Mouse (Mus musculus) heart, embryonic 10.5 days (tissue): ENCODE results near the gene Hist2h3b. TPM values are rescaled to one million over a fixed set of nuclear protein-coding genes. Genes with fewer than 3 reads are reported as not detected.
"Not testable (repeated sequence)": the region's sequence is repeated elsewhere in the genome, so short reads cannot be mapped to it uniquely, and the experiment has no call there.

ENCODE experiments used
- DNase-seq: peaks from one replicate; pipeline ENCODE4 v3.0.0-alpha.2; 2017; ENCODE audit warnings: low spot score
- H3K27ac ChIP-seq: fragments of 300-500 bp; sonication (generic); 2 replicates; pipeline ENCODE4 v1.5.1; 2016; ENCODE audit warnings: mild to moderate bottlenecking
- H3K27me3 ChIP-seq: fragments of 300-500 bp; sonication (generic); 2 replicates; pipeline ENCODE4 v1.6.1; 2016; ENCODE audit warnings: mild to moderate bottlenecking; ENCODE audit not compliant: poor library complexity, insufficient read depth, severe bottlenecking
- H3K36me3 ChIP-seq: fragments of 300-500 bp; sonication (generic); 2 replicates; pipeline ENCODE4 v1.6.1; 2016; ENCODE audit warnings: mild to moderate bottlenecking, moderate library complexity
- H3K4me1 ChIP-seq: fragments of 300-500 bp; sonication (generic); 2 replicates; pipeline ENCODE4 v1.6.1; 2016; ENCODE audit warnings: mild to moderate bottlenecking
- H3K4me3 ChIP-seq: fragments of 300-500 bp; sonication (generic); 2 replicates; pipeline ENCODE4 v1.5.1; 2016; ENCODE audit warnings: mild to moderate bottlenecking, moderate library complexity
- H3K9me3 ChIP-seq: fragments of 300-500 bp; sonication (generic); 2 replicates; pipeline ENCODE4 v1.6.1; 2016; ENCODE audit warnings: mild to moderate bottlenecking, moderate library complexity
- WGBS: fragments of 180-500 bp; shearing (Covaris S2); methylation state at CpG from one replicate; pipeline ENCODE4 v1.1.7; 2016; 5-methylcytosine and 5-hydroxymethylcytosine counted together
- polyA plus RNA-seq: library from polyadenylated mRNA; unstranded; fragments of >200 nt; fragmentation: Nextera tagmentation; extraction: Ambion mirVana; gene quantifications from 2 replicates; pipeline ENCODE4 v1.2.1, GENCODE M21; 2016

Gene Hist2h3b
- 17.8 and 25.8 TPM in 2 replicates for polyA plus RNA-seq

GRCm38 (mm10) chr3:96268051-96268775 lies at the start of gene Hist2h3b:
Hist2h3b (plus strand) TSS chr3:96268654.
- no peaks in the 10 kb centered on the region for H3K27me3 ChIP-seq
- 26% methylated on average over 30 of the region's 30 CpGs for WGBS
- peaks cover 23% of the 10 kb centered on the region for H3K4me1 ChIP-seq
- peak; percentile 92 for DNase-seq
- peak within 1 kb of the TSS; percentile 61 for H3K4me3 ChIP-seq
- H3K9me3 ChIP-seq, result no peaks in the 10 kb centered on the region
- peak within 1 kb of the TSS; percentile 91 for H3K27ac ChIP-seq
- no peaks in the 10 kb centered on the region for H3K36me3 ChIP-seq

- no peak for DNase-seq
- under 1% methylated on average over 12 of the region's 12 CpGs for WGBS
Observed at GRCm38 (mm10) chr3:96219191-96219641, 49.2 kb upstream of the Hist2h3b start.

GRCm38 (mm10) chr3:96219661-96220130 lies 48.8 kb upstream of the Hist2h3b start, which contains the start of the genes Bola1 and Hist2h2ab:
Bola1 (minus strand) TSS chr3:96219709.
Hist2h2ab (plus strand) TSS chr3:96219865.
- Histone ChIP-seq H3K4me3 (peak within 1 kb of the TSS; percentile 71), H3K27me3 (no peaks in the 10 kb centered on the region), H3K27ac (peak within 1 kb of the TSS; percentile 94), H3K4me1 (peaks cover 25% of the 10 kb centered on the region), H3K36me3 (no peaks in the 10 kb centered on the region), H3K9me3 (no peaks in the 10 kb centered on the region)
- peak; percentile 87 for DNase-seq
- WGBS, result 0% methylated on average over 37 of the region's 37 CpGs

More at GRCm38 (mm10) chr3:96219191-96219641, 49.2 kb upstream of the Hist2h3b start:
- Histone ChIP-seq H3K27me3 (no peaks in the 10 kb centered on the region), H3K9me3 (no peaks in the 10 kb centered on the region), H3K27ac (peak overlapping the region; percentile 94), H3K4me1 (peaks cover 23% of the 10 kb centered on the region), H3K36me3 (no peaks in the 10 kb centered on the region), H3K4me3 (peak overlapping the region; percentile 71)

- under 1% methylated on average over 38 of the region's 47 CpGs for WGBS
- not testable (repeated sequence) for H3K36me3 ChIP-seq, DNase-seq, H3K9me3 ChIP-seq, H3K27me3 ChIP-seq
- Histone ChIP-seq H3K27ac (peak overlapping the region; percentile 94), H3K4me1 (peaks cover 30% of the 10 kb centered on the region), H3K4me3 (peak overlapping the region; percentile 71)
Observed at GRCm38 (mm10) chr3:96220131-96220764, 48.2 kb upstream of the Hist2h3b start.

- no peaks in the 10 kb centered on the region for H3K36me3 ChIP-seq
- H3K4me3 ChIP-seq, result peak within 1 kb of the TSS; percentile 71
- H3K9me3 ChIP-seq, result no peaks in the 10 kb centered on the region
- peak; percentile 95 for DNase-seq
- H3K4me1 ChIP-seq, result peaks cover 34% of the 10 kb centered on the region
- under 1% methylated on average over 43 of the region's 43 CpGs for WGBS
- H3K27ac ChIP-seq, result peak within 1 kb of the TSS; percentile 94
- H3K27me3 ChIP-seq, result no peaks in the 10 kb centered on the region
Observed at GRCm38 (mm10) chr3:96220765-96221639, 47.5 kb upstream of the Hist2h3b start, which contains the start of the genes Hist2h2ac and Hist2h2be. Hist2h2ac (minus strand) TSS chr3:96220880. Hist2h2be (plus strand) TSS chr3:96221119.

GRCm38 (mm10) chr3:96221640-96222038 lies 46.8 kb upstream of the Hist2h3b start:
- WGBS, result 33% methylated on average over 9 of the region's 9 CpGs
- H3K9me3 ChIP-seq, result no peaks in the 10 kb centered on the region
- H3K4me3 ChIP-seq, result peak overlapping the region; percentile 71
- H3K4me1 ChIP-seq, result peaks cover 40% of the 10 kb centered on the region
- H3K27ac ChIP-seq, result peak overlapping the region; percentile 94
- no peak for DNase-seq
- H3K36me3 ChIP-seq, result no peaks in the 10 kb centered on the region
- no peaks in the 10 kb centered on the region for H3K27me3 ChIP-seq

- Histone ChIP-seq H3K9me3 (no peaks in the 10 kb centered on the region), H3K36me3 (no peaks in the 10 kb centered on the region), H3K27ac (no peak overlapping the region), H3K4me3 (no peak overlapping the region), H3K27me3 (no peaks in the 10 kb centered on the region), H3K4me1 (peaks cover 48% of the 10 kb centered on the region)
- DNase-seq, result no peak
- WGBS, result 91% methylated on average over 4 of the region's 4 CpGs
Observed at GRCm38 (mm10) chr3:96222774-96223173, 45.7 kb upstream of the Hist2h3b start.

- no peak for DNase-seq
- 41% methylated on average over 2 of the region's 2 CpGs for WGBS
- peak overlapping the region; percentile 57; the same call in 1 of the 2 replicates for H3K27ac ChIP-seq
- no peak overlapping the region for H3K4me3 ChIP-seq
- H3K36me3 ChIP-seq, result no peaks in the 10 kb centered on the region
- H3K27me3 ChIP-seq, result no peaks in the 10 kb centered on the region
- no peaks in the 10 kb centered on the region for H3K9me3 ChIP-seq
- peaks cover 41% of the 10 kb centered on the region for H3K4me1 ChIP-seq
Observed at GRCm38 (mm10) chr3:96225421-96225820, 43.0 kb upstream of the Hist2h3b start.

- Histone ChIP-seq H3K4me1 (peaks cover 39% of the 10 kb centered on the region), H3K27me3 (no peaks in the 10 kb centered on the region), H3K27ac (0 out of 2 replicates have a peak overlapping the region, but pooled peaks have one; percentile 59), H3K36me3 (no peaks in the 10 kb centered on the region), H3K4me3 (no peak overlapping the region), H3K9me3 (no peaks in the 10 kb centered on the region)
- no peak for DNase-seq
- 69% methylated on average over 8 of the region's 8 CpGs for WGBS
Observed at GRCm38 (mm10) chr3:96226695-96227648, 41.5 kb upstream of the Hist2h3b start.

GRCm38 (mm10) chr3:96228828-96229227 lies 39.6 kb upstream of the Hist2h3b start:
- no peak overlapping the region for H3K27ac ChIP-seq
- WGBS, result 58% methylated on average over 2 of the region's 2 CpGs
- H3K27me3 ChIP-seq, result no peaks in the 10 kb centered on the region
- DNase-seq, result no peak
- H3K4me3 ChIP-seq, result no peak overlapping the region
- peaks cover 33% of the 10 kb centered on the region for H3K4me1 ChIP-seq
- no peaks in the 10 kb centered on the region for H3K9me3 ChIP-seq
- no peaks in the 10 kb centered on the region for H3K36me3 ChIP-seq

- H3K27ac ChIP-seq, result no peak overlapping the region
- no peaks in the 10 kb centered on the region for H3K9me3 ChIP-seq
Observed at GRCm38 (mm10) chr3:96230404-96230803, 38.0 kb upstream of the Hist2h3b start.

More at GRCm38 (mm10) chr3:96230404-96230803, 38.0 kb upstream of the Hist2h3b start:
- WGBS, result 64% methylated on average over 2 of the region's 2 CpGs
- H3K4me1 ChIP-seq, result peaks cover 24% of the 10 kb centered on the region
- no peak for DNase-seq
- H3K27me3 ChIP-seq, result no peaks in the 10 kb centered on the region
- H3K36me3 ChIP-seq, result no peaks in the 10 kb centered on the region
- no peak overlapping the region for H3K4me3 ChIP-seq
